Mouse (Mus musculus): Measurements from ENCODE around the gene Olfr1489. TPM values are rescaled to one million over a fixed set of nuclear protein-coding genes. Genes with fewer than 3 reads are reported as not detected.
"Not testable (repeated sequence)": the region's sequence is repeated elsewhere in the genome, so short reads cannot be mapped to it uniquely, and the experiment has no call there.

The Olfr1489 gene
- not detected in 2 replicates for total RNA-seq (2012; rRNA removed)

GRCm38 (mm10) chr19:13631321-13631720 lies at the start of gene Olfr1489:
Gene Olfr1489 (plus strand): TSS chr19:13631621.
- Histone ChIP-seq H3K9ac (ENCODE audit: insufficient read depth, low read depth, low read length, poor library complexity, severe bottlenecking) (no peak within 1 kb of the TSS), H3K4me1 (ENCODE audit: control insufficient read depth in 2 of 2, insufficient read depth in 2 of 2, low read length in 2 of 2, poor library complexity in 1 of 2) (no peaks in the 10 kb centered on the region), H3K36me3 (ENCODE audit: control insufficient read depth, insufficient read depth, low read length, poor library complexity, severe bottlenecking) (no peaks in the 10 kb centered on the region), H3K9me3 (ENCODE audit: control insufficient read depth, insufficient read depth, low read depth, low read length) (no peaks in the 10 kb centered on the region), H3K4me3 (ENCODE audit: insufficient read depth in 1 of 2, low read depth in 1 of 2, low read length in 2 of 2, poor library complexity in 1 of 2, severe bottlenecking in 1 of 2) (no peak within 1 kb of the TSS), H3K27ac (ENCODE audit: insufficient read depth, low read depth, low read length, poor library complexity, severe bottlenecking) (no peak within 1 kb of the TSS)
- DNase-seq (ENCODE audit: low read depth, low spot score), result no peak
- TF ChIP-seq ZC3H11A (IDR thresholded peaks at IDR 0.05; ENCODE audit: borderline replicate concordance, low read depth, low read length), result no peak
- TF ChIP-seq CHD2 (IDR thresholded peaks at IDR 0.05; ENCODE audit: low read depth, low read length), result no peak
- no peak for TF ChIP-seq HCFC1 (IDR thresholded peaks at IDR 0.05; ENCODE audit: borderline replicate concordance, insufficient read depth, low read length)
- no peak for TF ChIP-seq MAFK (IDR thresholded peaks at IDR 0.05; ENCODE audit: insufficient read depth, low read depth, low read length)
- no peak for TF ChIP-seq ZNF384 (IDR thresholded peaks at IDR 0.05; ENCODE audit: low read depth, low read length)
- in situ Hi-C loops (cut with MboI; ENCODE audit: low sequenced_read_pairs in 2 of 2, unreplicated experiment in 2 of 2), result no loop called here

GRCm38 (mm10) chr19:13583211-13583610 lies 48.2 kb upstream of the Olfr1489 start, which contains the start of gene Olfr1484:
Gene Olfr1484 (plus strand): TSS chr19:13583511.
- in situ Hi-C loops (cut with MboI; ENCODE audit: low sequenced_read_pairs in 2 of 2, unreplicated experiment in 2 of 2), result no loop called here
- no peaks in the 10 kb centered on the region for H3K36me3 ChIP-seq (ENCODE audit: control insufficient read depth, insufficient read depth, low read length, poor library complexity, severe bottlenecking)
- no peak within 1 kb of the TSS for H3K27ac ChIP-seq (ENCODE audit: insufficient read depth, low read depth, low read length, poor library complexity, severe bottlenecking)
- H3K4me3 ChIP-seq (ENCODE audit: insufficient read depth in 1 of 2, low read depth in 1 of 2, low read length in 2 of 2, poor library complexity in 1 of 2, severe bottlenecking in 1 of 2), result no peak within 1 kb of the TSS
- H3K9me3 ChIP-seq (ENCODE audit: control insufficient read depth, insufficient read depth, low read depth, low read length), result no peaks in the 10 kb centered on the region
- no peaks in the 10 kb centered on the region for H3K4me1 ChIP-seq (ENCODE audit: control insufficient read depth in 2 of 2, insufficient read depth in 2 of 2, low read length in 2 of 2, poor library complexity in 1 of 2)
- TF ChIP-seq MAFK (IDR thresholded peaks at IDR 0.05; ENCODE audit: insufficient read depth, low read depth, low read length), result no peak
- no peak for TF ChIP-seq CHD2 (IDR thresholded peaks at IDR 0.05; ENCODE audit: low read depth, low read length)
- TF ChIP-seq ZNF384 (IDR thresholded peaks at IDR 0.05; ENCODE audit: low read depth, low read length), result no peak
- no peak for TF ChIP-seq ZC3H11A (IDR thresholded peaks at IDR 0.05; ENCODE audit: borderline replicate concordance, low read depth, low read length)
- no peak for TF ChIP-seq HCFC1 (IDR thresholded peaks at IDR 0.05; ENCODE audit: borderline replicate concordance, insufficient read depth, low read length)
- H3K9ac ChIP-seq (ENCODE audit: insufficient read depth, low read depth, low read length, poor library complexity, severe bottlenecking), result no peak within 1 kb of the TSS
- no peak for DNase-seq (ENCODE audit: low read depth, low spot score)

- not testable (repeated sequence) for DNase-seq (ENCODE audit: low read depth, low spot score)
Measured at GRCm38 (mm10) chr19:13617075-13617474, 14.3 kb upstream of the Olfr1489 start, which contains the start of gene Olfr1487. Gene Olfr1487 (plus strand): TSS chr19:13617375.

GRCm38 (mm10) chr19:13650791-13651190 lies 19.4 kb downstream of the Olfr1489 start, which contains the start of gene Olfr1490:
Gene Olfr1490 (plus strand): TSS chr19:13651091.
- Histone ChIP-seq H3K9me3 (ENCODE audit: control insufficient read depth, insufficient read depth, low read depth, low read length) (no peaks in the 10 kb centered on the region), H3K4me3 (ENCODE audit: insufficient read depth in 1 of 2, low read depth in 1 of 2, low read length in 2 of 2, poor library complexity in 1 of 2, severe bottlenecking in 1 of 2) (no peak within 1 kb of the TSS), H3K36me3 (ENCODE audit: control insufficient read depth, insufficient read depth, low read length, poor library complexity, severe bottlenecking) (no peaks in the 10 kb centered on the region), H3K9ac (ENCODE audit: insufficient read depth, low read depth, low read length, poor library complexity, severe bottlenecking) (no peak within 1 kb of the TSS), H3K4me1 (ENCODE audit: control insufficient read depth in 2 of 2, insufficient read depth in 2 of 2, low read length in 2 of 2, poor library complexity in 1 of 2) (no peaks in the 10 kb centered on the region), H3K27ac (ENCODE audit: insufficient read depth, low read depth, low read length, poor library complexity, severe bottlenecking) (no peak within 1 kb of the TSS)
- in situ Hi-C loops (cut with MboI; ENCODE audit: low sequenced_read_pairs in 2 of 2, unreplicated experiment in 2 of 2), result no loop called here
- TF ChIP-seq CHD2 (IDR thresholded peaks at IDR 0.05; ENCODE audit: low read depth, low read length) (no peak), ZNF384 (IDR thresholded peaks at IDR 0.05; ENCODE audit: low read depth, low read length) (no peak), MAFK (IDR thresholded peaks at IDR 0.05; ENCODE audit: insufficient read depth, low read depth, low read length) (no peak), ZC3H11A (IDR thresholded peaks at IDR 0.05; ENCODE audit: borderline replicate concordance, low read depth, low read length) (no peak), HCFC1 (IDR thresholded peaks at IDR 0.05; ENCODE audit: borderline replicate concordance, insufficient read depth, low read length) (no peak)
- no peak for DNase-seq (ENCODE audit: low read depth, low spot score)

More at GRCm38 (mm10) chr19:13617075-13617474, 14.3 kb upstream of the Olfr1489 start, which contains the start of gene Olfr1487:
- H3K4me3 ChIP-seq (ENCODE audit: insufficient read depth in 1 of 2, low read depth in 1 of 2, low read length in 2 of 2, poor library complexity in 1 of 2, severe bottlenecking in 1 of 2); H3K9ac ChIP-seq (ENCODE audit: insufficient read depth, low read depth, low read length, poor library complexity, severe bottlenecking); in situ Hi-C loops (cut with MboI; ENCODE audit: low sequenced_read_pairs in 2 of 2, unreplicated experiment in 2 of 2); H3K4me1 ChIP-seq (ENCODE audit: control insufficient read depth in 2 of 2, insufficient read depth in 2 of 2, low read length in 2 of 2, poor library complexity in 1 of 2); H3K27ac ChIP-seq (ENCODE audit: insufficient read depth, low read depth, low read length, poor library complexity, severe bottlenecking); H3K36me3 ChIP-seq (ENCODE audit: control insufficient read depth, insufficient read depth, low read length, poor library complexity, severe bottlenecking); H3K9me3 ChIP-seq (ENCODE audit: control insufficient read depth, insufficient read depth, low read depth, low read length): not testable (repeated sequence)

Other genes with a start within 250 kb of the Olfr1489 start
- gene Olfr1469, start 223.8 kb upstream of the Olfr1489 start, total RNA-seq (2012; rRNA removed), result not detected in 2 replicates
- not detected in 2 replicates for gene Olfr1471, start 188.2 kb upstream of the Olfr1489 start, total RNA-seq (2012; rRNA removed)
- not detected in 2 replicates for gene Olfr1472, start 175.5 kb upstream of the Olfr1489 start, total RNA-seq (2012; rRNA removed)
- not detected in 2 replicates for gene Olfr1474, start 162.1 kb upstream of the Olfr1489 start, total RNA-seq (2012; rRNA removed)
- not detected in 2 replicates for gene Olfr1475, start 151.4 kb upstream of the Olfr1489 start, total RNA-seq (2012; rRNA removed)
- not detected in 2 replicates for gene Olfr1477, start 131.1 kb upstream of the Olfr1489 start, total RNA-seq (2012; rRNA removed)
- gene Olfr1480, start 103.7 kb upstream of the Olfr1489 start, total RNA-seq (2012; rRNA removed), result not detected in 2 replicates
- gene Olfr1484, start 48.1 kb upstream of the Olfr1489 start, total RNA-seq (2012; rRNA removed), result not detected in 2 replicates
- gene Olfr1487, start 14.2 kb upstream of the Olfr1489 start, total RNA-seq (2012; rRNA removed), result not detected in 2 replicates
- not detected in 2 replicates for gene Olfr1490, start 19.5 kb downstream of the Olfr1489 start, total RNA-seq (2012; rRNA removed)
- gene Olfr1491, start 65.6 kb downstream of the Olfr1489 start, total RNA-seq (2012; rRNA removed), result not detected in 2 replicates
- not detected in 2 replicates for gene Olfr1493-ps1, start 91.7 kb downstream of the Olfr1489 start, total RNA-seq (2012; rRNA removed)
- 0.22 and 0.26 TPM in 2 replicates for gene Olfr1494, start 108.1 kb downstream of the Olfr1489 start, total RNA-seq (2012; rRNA removed)
- gene Olfr1495, start 133.0 kb downstream of the Olfr1489 start, total RNA-seq (2012; rRNA removed), result 0.48 TPM in 1 of 2 replicates, not detected in the other
- not detected in 2 replicates for gene Olfr1496, start 146.3 kb downstream of the Olfr1489 start, total RNA-seq (2012; rRNA removed)
- gene Olfr1497, start 166.6 kb downstream of the Olfr1489 start, total RNA-seq (2012; rRNA removed), result not detected in 2 replicates
- not detected in 2 replicates for gene Olfr1499, start 187.8 kb downstream of the Olfr1489 start, total RNA-seq (2012; rRNA removed)
- gene Olfr1500, start 198.9 kb downstream of the Olfr1489 start, total RNA-seq (2012; rRNA removed), result not detected in 2 replicates
- not detected in 2 replicates for gene Olfr1501, start 219.1 kb downstream of the Olfr1489 start, total RNA-seq (2012; rRNA removed)
- not detected in 2 replicates for gene Olfr1502, start 230.2 kb downstream of the Olfr1489 start, total RNA-seq (2012; rRNA removed)